Mouse (Mus musculus): ENCODE results near the gene Tyw1. TPM values are rescaled to one million over a fixed set of nuclear protein-coding genes. Genes with fewer than 3 reads are reported as not detected.
"Not testable (repeated sequence)": the region's sequence is repeated elsewhere in the genome, so short reads cannot be mapped to it uniquely, and the experiment has no call there.

Gene Tyw1
- polyA plus RNA-seq, 1 experiment from 2014 or later, result 10.9 TPM

DNA sequence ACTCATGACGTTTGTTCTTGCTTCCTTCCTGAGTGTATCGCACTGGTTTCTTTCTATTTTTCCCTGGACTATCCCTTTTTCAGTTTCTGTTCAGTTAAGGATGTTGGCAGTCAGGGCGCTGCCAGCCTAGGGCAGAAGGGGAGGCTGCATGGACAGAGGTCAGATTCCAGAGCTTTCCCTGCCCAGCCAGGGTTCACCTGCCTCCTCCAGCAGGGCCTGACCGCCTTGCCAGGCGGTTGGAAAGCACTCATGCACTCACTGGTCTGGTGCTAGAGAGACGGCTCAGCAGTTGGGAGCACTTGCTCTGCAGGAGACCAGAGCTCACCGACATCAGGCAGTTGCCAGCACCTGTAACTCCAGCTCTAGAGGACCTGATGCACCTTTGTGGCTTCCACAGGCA is 16.2 kb upstream of the Tyw1 start:
- 86% methylated on average over 7 of the region's 7 CpGs for WGBS (ENCODE audit: insufficient replicate concordance)
- Histone ChIP-seq H3K36me3 (replicated peaks; ENCODE audit: insufficient read depth, low read length) (peaks cover 83% of the 10 kb centered on the region), H3K4me2 (ENCODE audit: low read depth, low read length) (no peak overlapping the region), H3K9ac (replicated peaks) (no peak overlapping the region), H3K27ac (ENCODE audit: low read depth) (no peak overlapping the region), H3K4me1 (ENCODE audit: insufficient read depth) (no peaks in the 10 kb centered on the region), H3K27me3 (ENCODE audit: insufficient read depth, low read length) (no peaks in the 10 kb centered on the region), H3K4me3 (ENCODE audit: low read depth, low read length) (no peak overlapping the region), H3K9me3 (ENCODE audit: low read length) (no peaks in the 10 kb centered on the region)
- DNase-seq (no peak), ATAC-seq (no peak)
- no peak for TF ChIP-seq EP300 (IDR thresholded peaks at IDR 0.05; ENCODE audit: low read depth)
- TF ChIP-seq CTCF (IDR thresholded peaks at IDR 0.05; ENCODE audit: low read depth), result no peak

GRCm38 (mm10) chr5:130239856-130240255 is 15.6 kb upstream of the Tyw1 start:
- TF ChIP-seq EP300 (IDR thresholded peaks at IDR 0.05; ENCODE audit: low read depth), result no peak
- Histone ChIP-seq H3K9me3 (ENCODE audit: low read length) (no peaks in the 10 kb centered on the region), H3K9ac (replicated peaks) (no peak overlapping the region), H3K27me3 (ENCODE audit: insufficient read depth, low read length) (no peaks in the 10 kb centered on the region), H3K4me2 (ENCODE audit: low read depth, low read length) (no peak overlapping the region), H3K27ac (ENCODE audit: low read depth) (no peak overlapping the region), H3K4me1 (ENCODE audit: insufficient read depth) (no peaks in the 10 kb centered on the region), H3K36me3 (replicated peaks; ENCODE audit: insufficient read depth, low read length) (peaks cover 85% of the 10 kb centered on the region), H3K4me3 (ENCODE audit: low read depth, low read length) (no peak overlapping the region)
- 95% methylated on average over 2 of the region's 2 CpGs for WGBS (ENCODE audit: insufficient replicate concordance)
- DNase-seq (no peak), ATAC-seq (no peak)

DNA sequence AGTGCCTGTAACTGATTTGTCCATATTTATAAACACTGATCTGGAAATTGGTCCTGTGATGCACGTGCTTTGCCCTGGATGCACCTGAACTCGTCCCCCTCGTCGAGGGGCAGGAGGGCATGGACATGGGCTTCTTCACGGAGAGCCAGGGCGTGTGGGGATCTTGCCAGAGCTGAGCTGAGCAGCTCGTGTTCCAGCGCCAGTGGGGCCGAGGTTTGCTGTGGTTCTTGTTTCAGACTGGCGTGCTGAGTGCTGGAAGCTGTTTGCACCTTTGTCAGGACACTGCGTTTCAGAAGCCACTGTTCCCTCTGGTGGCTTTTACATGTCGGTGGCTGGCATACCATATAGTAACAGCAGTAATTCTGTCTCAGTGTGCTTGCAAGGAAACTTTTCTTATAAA is 14.0 kb upstream of the Tyw1 start:
- Histone ChIP-seq H3K4me1 (ENCODE audit: insufficient read depth) (no peaks in the 10 kb centered on the region), H3K36me3 (replicated peaks; ENCODE audit: insufficient read depth, low read length) (peaks cover 85% of the 10 kb centered on the region), H3K9ac (replicated peaks) (no peak overlapping the region), H3K4me2 (ENCODE audit: low read depth, low read length) (no peak overlapping the region), H3K9me3 (ENCODE audit: low read length) (no peaks in the 10 kb centered on the region), H3K27me3 (ENCODE audit: insufficient read depth, low read length) (no peaks in the 10 kb centered on the region), H3K27ac (ENCODE audit: low read depth) (no peak overlapping the region), H3K4me3 (ENCODE audit: low read depth, low read length) (no peak overlapping the region)
- no peak for DNase-seq
- no peak for ATAC-seq
- no peak for TF ChIP-seq EP300 (IDR thresholded peaks at IDR 0.05; ENCODE audit: low read depth)
- no peak for TF ChIP-seq CTCF (IDR thresholded peaks at IDR 0.05; ENCODE audit: low read depth)
- WGBS (ENCODE audit: insufficient replicate concordance), result 87% methylated on average over 12 of the region's 12 CpGs

- H3K27me3 ChIP-seq (ENCODE audit: insufficient read depth, low read length), result no peaks in the 10 kb centered on the region
- H3K4me3 ChIP-seq (ENCODE audit: low read depth, low read length), result no peak overlapping the region
- no peak for ATAC-seq
- H3K4me2 ChIP-seq (ENCODE audit: low read depth, low read length), result no peak overlapping the region
- no peak for DNase-seq
- H3K27ac ChIP-seq (ENCODE audit: low read depth), result no peak overlapping the region
- TF ChIP-seq EP300 (IDR thresholded peaks at IDR 0.05; ENCODE audit: low read depth) (no peak), CTCF (IDR thresholded peaks at IDR 0.05; ENCODE audit: low read depth) (no peak)
- H3K36me3 ChIP-seq (replicated peaks; ENCODE audit: insufficient read depth, low read length), result peaks cover 90% of the 10 kb centered on the region
- H3K4me1 ChIP-seq (ENCODE audit: insufficient read depth), result no peaks in the 10 kb centered on the region
- no peak overlapping the region for H3K9ac ChIP-seq (replicated peaks)
- 49% methylated on average over 5 of the region's 5 CpGs for WGBS (ENCODE audit: insufficient replicate concordance)
- no peaks in the 10 kb centered on the region for H3K9me3 ChIP-seq (ENCODE audit: low read length)
Observed at GRCm38 (mm10) chr5:130247823-130248222, 7.6 kb upstream of the Tyw1 start.

- WGBS (ENCODE audit: insufficient replicate concordance), result 6% methylated on average over 19 of the region's 19 CpGs
- H3K27me3 ChIP-seq (ENCODE audit: insufficient read depth, low read length), result no peaks in the 10 kb centered on the region
- ATAC-seq (no peak), DNase-seq (no peak)
- peak overlapping the region; percentile 75 for H3K4me3 ChIP-seq (ENCODE audit: low read depth, low read length)
- peaks cover 11% of the 10 kb centered on the region for H3K4me1 ChIP-seq (ENCODE audit: insufficient read depth)
- peak overlapping the region; percentile 86 for H3K9ac ChIP-seq (replicated peaks)
- no peaks in the 10 kb centered on the region for H3K9me3 ChIP-seq (ENCODE audit: low read length)
- peak; percentile 62 for TF ChIP-seq CTCF (IDR thresholded peaks at IDR 0.05; ENCODE audit: low read depth)
- TF ChIP-seq EP300 (IDR thresholded peaks at IDR 0.05; ENCODE audit: low read depth), result no peak
- H3K27ac ChIP-seq (ENCODE audit: low read depth), result peak overlapping the region; percentile 93
- peaks cover 42% of the 10 kb centered on the region for H3K36me3 ChIP-seq (replicated peaks; ENCODE audit: insufficient read depth, low read length)
- peak overlapping the region; percentile 70 for H3K4me2 ChIP-seq (ENCODE audit: low read depth, low read length)
Observed at GRCm38 (mm10) chr5:130254164-130255016, 1.0 kb upstream of the Tyw1 start.

DNA sequence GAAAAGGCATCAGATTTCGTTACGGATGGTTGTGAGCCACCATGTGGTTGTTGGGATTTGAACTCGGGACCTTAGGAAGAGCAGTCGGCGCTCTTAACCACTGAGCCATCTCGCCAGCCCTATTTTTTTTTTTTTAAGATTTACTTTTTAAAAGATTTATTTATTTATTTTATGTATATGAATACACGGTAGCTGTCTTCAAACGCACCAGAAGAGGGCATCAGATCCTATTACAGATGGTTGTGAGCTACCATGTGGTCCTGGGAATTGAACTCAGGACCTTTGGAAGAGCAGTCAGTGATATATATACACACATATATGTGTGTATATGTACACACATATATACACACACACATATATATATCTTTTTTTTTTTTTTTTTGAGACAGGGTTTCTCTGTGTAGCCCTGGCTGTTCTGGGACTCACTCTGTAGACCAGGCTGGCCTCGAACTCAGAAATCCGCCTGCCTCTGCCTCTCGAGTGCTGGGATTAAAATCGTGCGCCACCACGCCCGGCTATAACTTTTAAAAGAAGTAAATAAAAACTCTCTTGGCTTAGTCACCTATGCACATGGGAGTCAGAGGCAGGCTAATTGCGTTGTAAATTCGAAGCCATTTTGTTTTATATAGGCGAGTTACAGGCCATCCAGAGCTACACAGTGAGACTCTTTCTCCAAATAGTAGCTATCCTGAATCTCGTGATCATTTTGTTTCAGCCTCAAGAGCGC is 543 bp downstream of the Tyw1 start:
- H3K4me3 ChIP-seq (ENCODE audit: low read depth, low read length), result peak overlapping the region; percentile 75

More for the DNA sequence above, 543 bp downstream of the Tyw1 start:
- not testable (repeated sequence) for DNase-seq; H3K9me3 ChIP-seq (ENCODE audit: low read length); H3K27me3 ChIP-seq (ENCODE audit: insufficient read depth, low read length); H3K9ac ChIP-seq (replicated peaks)
- H3K36me3 ChIP-seq (replicated peaks; ENCODE audit: insufficient read depth, low read length), result peaks cover 28% of the 10 kb centered on the region
- H3K4me2 ChIP-seq (ENCODE audit: low read depth, low read length), result peak overlapping the region; percentile 82
- TF ChIP-seq CTCF (IDR thresholded peaks at IDR 0.05; ENCODE audit: low read depth), result 0 out of 2 replicates have a peak, but pooled peaks have one; percentile 9
- H3K4me1 ChIP-seq (ENCODE audit: insufficient read depth), result peaks cover 11% of the 10 kb centered on the region
- WGBS (ENCODE audit: insufficient replicate concordance), result 26% methylated on average over 20 of the region's 20 CpGs
- H3K27ac ChIP-seq (ENCODE audit: low read depth), result peak overlapping the region; percentile 93
- peak; percentile 0 for ATAC-seq

All from liver, postnatal 0 days (tissue).